Mouse (Mus musculus): ENCODE data around the gene Gcnt4. TPM values are rescaled to one million over a fixed set of nuclear protein-coding genes. Genes with fewer than 3 reads are reported as not detected.

The Gcnt4 gene
- polyA plus RNA-seq, 1 experiment: 0.15 TPM

- DNase-seq (ENCODE audit: low read depth): no peak
- TF ChIP-seq CTCF (IDR thresholded peaks at IDR 0.05; ENCODE audit: borderline replicate concordance, extremely low read depth, insufficient read depth, insufficient read length): no peak
- TF ChIP-seq POLR2A (IDR thresholded peaks at IDR 0.05; ENCODE audit: borderline replicate concordance, extremely low read depth, insufficient read depth, insufficient read length, poor library complexity, severe bottlenecking): no peak
Observed at GRCm38 (mm10) chr13:96980561-96980960, 56.1 kb downstream of the Gcnt4 start.

GRCm38 (mm10) chr13:96983251-96984126, 59.0 kb downstream of the Gcnt4 start:
- TF ChIP-seq CTCF (IDR thresholded peaks at IDR 0.05; ENCODE audit: borderline replicate concordance, extremely low read depth, insufficient read depth, insufficient read length) (no peak), POLR2A (IDR thresholded peaks at IDR 0.05; ENCODE audit: borderline replicate concordance, extremely low read depth, insufficient read depth, insufficient read length, poor library complexity, severe bottlenecking) (no peak)
- DNase-seq (ENCODE audit: low read depth): peak; percentile 26

- DNase-seq (ENCODE audit: low read depth): no peak
Observed at GRCm38 (mm10) chr13:96984688-96985087, 60.2 kb downstream of the Gcnt4 start.

GRCm38 (mm10) chr13:96985599-96986275, 61.2 kb downstream of the Gcnt4 start:
- no peak for TF ChIP-seq POLR2A (IDR thresholded peaks at IDR 0.05; ENCODE audit: borderline replicate concordance, extremely low read depth, insufficient read depth, insufficient read length, poor library complexity, severe bottlenecking)
- TF ChIP-seq CTCF (IDR thresholded peaks at IDR 0.05; ENCODE audit: borderline replicate concordance, extremely low read depth, insufficient read depth, insufficient read length): no peak
- DNase-seq (ENCODE audit: low read depth): peak; percentile 22

More at GRCm38 (mm10) chr13:96984688-96985087, 60.2 kb downstream of the Gcnt4 start:
- TF ChIP-seq POLR2A (IDR thresholded peaks at IDR 0.05; ENCODE audit: borderline replicate concordance, extremely low read depth, insufficient read depth, insufficient read length, poor library complexity, severe bottlenecking) (no peak), CTCF (IDR thresholded peaks at IDR 0.05; ENCODE audit: borderline replicate concordance, extremely low read depth, insufficient read depth, insufficient read length) (no peak)

DNA sequence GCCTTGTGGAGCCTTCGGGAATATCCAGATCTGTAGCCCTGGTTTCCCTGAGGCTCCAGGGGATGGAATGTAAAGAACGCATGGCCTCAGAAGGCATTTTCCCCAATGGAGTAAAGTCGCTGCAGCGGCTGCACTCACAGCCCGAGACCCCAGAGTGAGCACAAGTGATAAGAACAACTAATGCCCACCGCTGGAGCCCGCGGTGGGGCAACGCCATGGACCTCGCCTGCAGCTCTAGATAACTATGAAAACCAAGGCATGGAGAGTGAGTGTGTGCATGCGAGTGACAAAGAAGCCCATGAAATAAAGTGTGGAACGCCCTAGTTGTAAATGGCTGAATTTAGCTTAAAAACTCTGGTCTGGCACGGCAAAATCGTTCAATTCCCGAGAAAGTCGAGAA, 64.6 kb downstream of the Gcnt4 start:
- TF ChIP-seq POLR2A (IDR thresholded peaks at IDR 0.05; ENCODE audit: borderline replicate concordance, extremely low read depth, insufficient read depth, insufficient read length, poor library complexity, severe bottlenecking): no peak

GRCm38 (mm10) chr13:96990045-96990444, 65.6 kb downstream of the Gcnt4 start:
- no peak for DNase-seq (ENCODE audit: low read depth)
- TF ChIP-seq CTCF (IDR thresholded peaks at IDR 0.05; ENCODE audit: borderline replicate concordance, extremely low read depth, insufficient read depth, insufficient read length): no peak
- no peak for TF ChIP-seq POLR2A (IDR thresholded peaks at IDR 0.05; ENCODE audit: borderline replicate concordance, extremely low read depth, insufficient read depth, insufficient read length, poor library complexity, severe bottlenecking)

More for the DNA sequence above, 64.6 kb downstream of the Gcnt4 start:
- DNase-seq (ENCODE audit: low read depth): no peak

- DNase-seq (ENCODE audit: low read depth): no peak
- TF ChIP-seq CTCF (IDR thresholded peaks at IDR 0.05; ENCODE audit: borderline replicate concordance, extremely low read depth, insufficient read depth, insufficient read length) (no peak), POLR2A (IDR thresholded peaks at IDR 0.05; ENCODE audit: borderline replicate concordance, extremely low read depth, insufficient read depth, insufficient read length, poor library complexity, severe bottlenecking) (no peak)
Observed at GRCm38 (mm10) chr13:96990561-96991265, 66.2 kb downstream of the Gcnt4 start.

- TF ChIP-seq POLR2A (IDR thresholded peaks at IDR 0.05; ENCODE audit: borderline replicate concordance, extremely low read depth, insufficient read depth, insufficient read length, poor library complexity, severe bottlenecking) (no peak), CTCF (IDR thresholded peaks at IDR 0.05; ENCODE audit: borderline replicate concordance, extremely low read depth, insufficient read depth, insufficient read length) (no peak)
Observed at GRCm38 (mm10) chr13:96993291-96993989, 69.0 kb downstream of the Gcnt4 start.

GRCm38 (mm10) chr13:96995243-96995642, 70.8 kb downstream of the Gcnt4 start:
- no peak for DNase-seq (ENCODE audit: low read depth)
- TF ChIP-seq POLR2A (IDR thresholded peaks at IDR 0.05; ENCODE audit: borderline replicate concordance, extremely low read depth, insufficient read depth, insufficient read length, poor library complexity, severe bottlenecking) (no peak), CTCF (IDR thresholded peaks at IDR 0.05; ENCODE audit: borderline replicate concordance, extremely low read depth, insufficient read depth, insufficient read length) (no peak)

More at GRCm38 (mm10) chr13:96993291-96993989, 69.0 kb downstream of the Gcnt4 start:
- no peak for DNase-seq (ENCODE audit: low read depth)

DNA sequence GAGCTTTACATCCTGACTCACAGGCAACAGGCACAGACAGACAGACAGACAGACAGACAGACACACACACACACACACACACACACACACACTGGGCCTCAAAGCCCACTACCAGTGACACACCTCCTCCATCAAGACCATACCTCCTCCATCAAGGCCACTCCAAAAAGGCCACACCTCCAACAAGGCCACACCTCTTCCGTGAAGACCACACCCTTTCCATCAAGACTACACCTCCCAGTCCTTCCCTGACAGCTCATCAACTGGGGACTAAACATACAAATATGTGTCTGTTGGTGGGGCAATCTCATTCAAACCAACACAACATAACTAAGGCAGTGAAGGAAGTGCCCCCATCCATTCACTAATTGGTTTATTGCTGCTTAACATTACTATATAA, 72.6 kb downstream of the Gcnt4 start:
- no peak for TF ChIP-seq CTCF (IDR thresholded peaks at IDR 0.05; ENCODE audit: borderline replicate concordance, extremely low read depth, insufficient read depth, insufficient read length)
- TF ChIP-seq POLR2A (IDR thresholded peaks at IDR 0.05; ENCODE audit: borderline replicate concordance, extremely low read depth, insufficient read depth, insufficient read length, poor library complexity, severe bottlenecking): no peak
- DNase-seq (ENCODE audit: low read depth): no peak

Other genes starting within 250 kb of the Gcnt4 start
- 0.01 and 0.03 TPM in 2 replicates for gene Ankrd31, start 176.4 kb upstream of the Gcnt4 start, polyA plus RNA-seq (2012; rRNA removed)
- not detected in 2 replicates for gene 1700029F12Rik, start 109.7 kb downstream of the Gcnt4 start, polyA plus RNA-seq (2012; rRNA removed)
- gene Fam169a, start 142.6 kb downstream of the Gcnt4 start, polyA plus RNA-seq (2012; rRNA removed): 10.6 and 17.0 TPM in 2 replicates
- gene Gm6169, start 174.5 kb downstream of the Gcnt4 start, polyA plus RNA-seq (2012; rRNA removed): 0.21 and 0.94 TPM in 2 replicates
- 34.5 and 35.4 TPM in 2 replicates for gene Gfm2, start 213.2 kb downstream of the Gcnt4 start, polyA plus RNA-seq (2012; rRNA removed)
- 59.7 and 76.7 TPM in 2 replicates for gene Nsa2, start 213.2 kb downstream of the Gcnt4 start, polyA plus RNA-seq (2012; rRNA removed)

Measured in brain, embryonic 14.5 days (tissue).